ENCODE assay signal across 23 mouse cellular contexts in the genomic region with DNA sequence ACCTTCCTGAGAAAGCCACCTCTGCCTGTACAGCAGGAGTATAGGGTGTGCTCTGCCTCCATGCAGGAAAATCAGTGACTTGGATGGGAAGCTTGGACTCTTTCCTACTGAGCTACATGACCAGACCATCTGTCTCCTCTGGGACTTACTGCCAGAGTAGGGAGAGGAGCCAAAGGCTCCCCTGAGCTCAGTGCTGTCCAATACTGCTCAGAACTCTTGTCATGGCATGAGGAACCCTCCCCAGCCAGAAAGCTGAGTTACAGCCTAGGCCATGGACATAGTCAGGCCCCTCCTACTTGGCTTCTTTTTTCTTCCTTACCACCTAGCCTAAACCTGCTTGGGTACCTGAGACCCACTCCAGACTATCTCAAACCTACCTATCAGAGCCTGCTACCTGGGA.
DNase-seq lines count a peak whose midpoint lies in the region; ATAC-seq and TF ChIP-seq lines count a peak whose summit lies in the region.
"Had no signal": no experiment of that assay in that cellular context is flagged by ENCODE, and none has a peak within 500 bp of the region (broad histone marks: within the 10 kb centered on the region; RNA-seq: fewer than 3 reads in every experiment).

No protein-coding gene starts in this region.

- no peak for TF ChIP-seq CTCF in hindbrain, postnatal 0 days (IDR thresholded peaks at IDR 0.05; ENCODE audit: low read depth)

- H3K4me3 ChIP-seq in embryonic facial prominence, embryonic 13.5 days: no peak overlapping the region
- no peak overlapping the region for H3K4me3 ChIP-seq in embryonic facial prominence, embryonic 10.5 days
- H3K4me3 ChIP-seq in hindbrain, postnatal 0 days (ENCODE audit: low read length): no peak overlapping the region
- H3K4me3 ChIP-seq: embryonic facial prominence, embryonic 12.5 days; heart, embryonic 10.5 days; hindbrain, embryonic 10.5 days; limb, embryonic 13.5 days; liver, embryonic 13.5 days; midbrain, embryonic 10.5 days had no signal

- H3K9ac ChIP-seq in embryonic facial prominence, embryonic 13.5 days: no peak overlapping the region
- H3K9ac ChIP-seq in hindbrain, postnatal 0 days (replicated peaks; ENCODE audit: low read length): no peak overlapping the region
- H3K9ac ChIP-seq: embryonic facial prominence, embryonic 12.5 days; limb, embryonic 13.5 days; liver, embryonic 13.5 days; lung, embryonic 14.5 days had no signal

- no peak for DNase-seq in embryonic facial prominence, embryonic 10.5 days (ENCODE audit: low spot score)
- DNase-seq in layer of hippocampus, postnatal 14 days (ENCODE audit: low spot score in 2 of 2): peak; percentile 47 to 67
- DNase-seq in layer of hippocampus, adult 11-12 months (ENCODE audit: low spot score): no peak
- DNase-seq in cerebellum, postnatal 14 days: peak; percentile 49 to 82
- no peak for DNase-seq in gastrocnemius, postnatal 10 days
- no peak for DNase-seq in urinary bladder, adult 2 months (ENCODE audit: low spot score)
- no peak for DNase-seq in hindbrain, postnatal 0 days (ENCODE audit: low spot score)
- DNase-seq: adrenal gland, postnatal 10 days; kidney, adult 2 months; kidney, postnatal 10 days; liver, embryonic 13.5 days; lung, embryonic 14.5 days; thymus, postnatal 25 days had no signal

- H3K4me2 ChIP-seq in embryonic facial prominence, embryonic 13.5 days: no peak overlapping the region
- no peak overlapping the region for H3K4me2 ChIP-seq in hindbrain, postnatal 0 days (ENCODE audit: low read depth, low read length)
- H3K4me2 ChIP-seq: embryonic facial prominence, embryonic 12.5 days; limb, embryonic 13.5 days; liver, embryonic 13.5 days; lung, embryonic 14.5 days had no signal

- no peaks in the 10 kb centered on the region for H3K36me3 ChIP-seq in embryonic facial prominence, embryonic 13.5 days
- no peaks in the 10 kb centered on the region for H3K36me3 ChIP-seq in embryonic facial prominence, embryonic 10.5 days (replicated peaks)
- no peaks in the 10 kb centered on the region for H3K36me3 ChIP-seq in hindbrain, postnatal 0 days (ENCODE audit: insufficient read depth, low read length)
- H3K36me3 ChIP-seq: embryonic facial prominence, embryonic 12.5 days; heart, embryonic 10.5 days; hindbrain, embryonic 10.5 days; limb, embryonic 13.5 days; liver, embryonic 13.5 days; midbrain, embryonic 10.5 days had no signal

- no peaks in the 10 kb centered on the region for H3K4me1 ChIP-seq in embryonic facial prominence, embryonic 13.5 days
- no peaks in the 10 kb centered on the region for H3K4me1 ChIP-seq in embryonic facial prominence, embryonic 10.5 days
- H3K4me1 ChIP-seq in hindbrain, postnatal 0 days (ENCODE audit: insufficient read depth, low read length): 0 out of 2 replicates have a peak, but pooled peaks cover 8% of the 10 kb centered on the region
- H3K4me1 ChIP-seq: embryonic facial prominence, embryonic 12.5 days; heart, embryonic 10.5 days; liver, embryonic 13.5 days had no signal

- no peaks in the 10 kb centered on the region for H3K9me3 ChIP-seq in embryonic facial prominence, embryonic 13.5 days
- peaks cover 10% of the 10 kb centered on the region; the same call in 1 of the 2 replicates for H3K9me3 ChIP-seq in embryonic facial prominence, embryonic 10.5 days
- H3K9me3 ChIP-seq in hindbrain, postnatal 0 days (ENCODE audit: low read length): 0 out of 2 replicates have a peak, but pooled peaks cover 5% of the 10 kb centered on the region
- H3K9me3 ChIP-seq: embryonic facial prominence, embryonic 12.5 days; heart, embryonic 10.5 days; liver, embryonic 13.5 days had no signal

- no peak overlapping the region for H3K27ac ChIP-seq in embryonic facial prominence, embryonic 13.5 days
- H3K27ac ChIP-seq in embryonic facial prominence, embryonic 10.5 days (replicated peaks): no peak overlapping the region
- H3K27ac ChIP-seq in hindbrain, postnatal 0 days: no peak overlapping the region
- H3K27ac ChIP-seq: embryonic facial prominence, embryonic 12.5 days; heart, embryonic 10.5 days; hindbrain, embryonic 10.5 days; limb, embryonic 13.5 days; liver, embryonic 13.5 days; macrophage; midbrain, embryonic 10.5 days had no signal

- 0 out of 2 replicates have a peak, but pooled peaks have one; percentile 26 for ATAC-seq in embryonic facial prominence, embryonic 13.5 days (ENCODE audit: insufficient number of reproducible peaks, insufficient read depth, low FRiP score, low TSS enrichment, low read depth)
- ATAC-seq in hindbrain, postnatal 0 days: no peak
- ATAC-seq: activated CD4-positive, CD25-positive, alpha-beta regulatory T cell, adult 4 months; CD4-positive, CD25-positive, alpha-beta regulatory T cell, adult 4 months; Patski had no signal

- H3K27me3 ChIP-seq in embryonic facial prominence, embryonic 13.5 days: no peaks in the 10 kb centered on the region
- H3K27me3 ChIP-seq in embryonic facial prominence, embryonic 10.5 days (replicated peaks; ENCODE audit: low read depth, poor library complexity, severe bottlenecking): no peaks in the 10 kb centered on the region
- no peaks in the 10 kb centered on the region for H3K27me3 ChIP-seq in hindbrain, postnatal 0 days (ENCODE audit: insufficient read depth, low read length)
- H3K27me3 ChIP-seq: embryonic facial prominence, embryonic 12.5 days; limb, embryonic 13.5 days; liver, embryonic 13.5 days; Patski had no signal

Comparison
In these comparisons a context has a peak if more than half of its experiments do, and no peak if none do; other contexts are left out.
1. DNase-seq: peak in layer of hippocampus, postnatal 14 days (2 of 2) and cerebellum, postnatal 14 days (2 of 2); none in embryonic facial prominence, embryonic 10.5 days (single experiment), layer of hippocampus, adult 11-12 months (single experiment), gastrocnemius, postnatal 10 days (single experiment), urinary bladder, adult 2 months (single experiment) and hindbrain, postnatal 0 days (single experiment).